Mouse (Mus musculus): Measurements from ENCODE around the gene 1520401A03Rik.
"Not testable (repeated sequence)": the region's sequence is repeated elsewhere in the genome, so short reads cannot be mapped to it uniquely, and the experiment has no call there.

DNA sequence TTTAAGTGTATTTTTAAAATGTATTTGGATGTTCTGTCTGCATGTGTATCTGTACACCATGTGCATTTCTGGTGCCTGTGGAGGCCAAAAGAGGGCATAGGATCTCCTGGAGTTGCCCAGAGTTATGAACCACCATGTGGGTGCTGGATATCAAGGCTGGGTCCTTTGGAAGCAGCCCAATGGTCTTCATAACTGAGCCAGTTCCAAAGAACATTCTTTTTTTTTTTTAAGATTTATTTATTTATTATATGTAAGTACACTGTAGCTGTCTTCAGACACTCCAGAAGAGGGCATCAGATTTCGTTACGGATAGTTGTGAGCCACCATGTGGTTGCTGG, 49.6 kb upstream of the 1520401A03Rik start:
- not testable (repeated sequence) for TF ChIP-seq CTCF (IDR thresholded peaks at IDR 0.05; ENCODE audit: borderline replicate concordance, control insufficient read depth, extremely low read depth, insufficient read depth, low read length, poor library complexity); POLR2A (IDR thresholded peaks at IDR 0.05; ENCODE audit: control insufficient read depth, extremely low read depth, insufficient read depth, low read length, poor library complexity)
